Mouse (Mus musculus): ENCODE results near the gene Nedd4.

- TF ChIP-seq POLR2A (IDR thresholded peaks at IDR 0.05; ENCODE audit: control insufficient read depth, extremely low read depth, insufficient read depth, low read length, poor library complexity), result no peak
- TF ChIP-seq CTCF (IDR thresholded peaks at IDR 0.05; ENCODE audit: borderline replicate concordance, control insufficient read depth, extremely low read depth, insufficient read depth, low read length, poor library complexity), result no peak
Measured at GRCm38 (mm10) chr9:72795243-72795642, 133.1 kb downstream of the Nedd4 start.
